Mouse (Mus musculus): ENCODE data around the gene Actl10.

- TF ChIP-seq CTCF (IDR thresholded peaks at IDR 0.05; ENCODE audit: borderline replicate concordance, extremely low read depth, insufficient read depth, insufficient read length) (no peak), POLR2A (IDR thresholded peaks at IDR 0.05; ENCODE audit: borderline replicate concordance, extremely low read depth, insufficient read depth, insufficient read length, poor library complexity, severe bottlenecking) (no peak)
These were observed 2.9 kb upstream of the Actl10 start for GRCm38 (mm10) chr2:154548688-154549087.
